Mouse (Mus musculus) duodenum, adult 2 months (tissue): Measurements from ENCODE around the gene Shisal2b. TPM values are rescaled to one million over a fixed set of nuclear protein-coding genes. Genes with fewer than 3 reads are reported as not detected.

Experiments
- polyA plus RNA-seq: library from polyadenylated mRNA; depleted of rRNA; stranded (reverse); fragments of >200 nt; gene quantifications from 2 replicates; pipeline ENCODE4 v1.2.3, GENCODE M21; 2012; ENCODE audit warnings: low replicate concordance; rRNA removed

The Shisal2b gene
- 0.48 TPM in 1 of 2 replicates, not detected in the other for polyA plus RNA-seq

GRCm38 (mm10) chr13:104863127-104863979 is at the start of gene Shisal2b:
TSS of gene Shisal2b (minus strand) at chr13:104863893.

GRCm38 (mm10) chr13:104816635-104817571 is 46.8 kb downstream of the Shisal2b start, which contains the start of gene Cwc27:
TSS of gene Cwc27 (minus strand) at chr13:104817142.

Other genes with a start within 250 kb of the Shisal2b start
- gene Srek1ip1, start 71.4 kb downstream of the Shisal2b start, polyA plus RNA-seq: 3.2 and 4.4 TPM in 2 replicates
- 0.39 and 1.1 TPM in 2 replicates for gene Cwc27, start 46.8 kb downstream of the Shisal2b start, polyA plus RNA-seq
- gene Rgs7bp, start 191.0 kb upstream of the Shisal2b start, polyA plus RNA-seq: 0.26 and 0.51 TPM in 2 replicates
- gene 4933425L06Rik, start 218.2 kb upstream of the Shisal2b start, polyA plus RNA-seq: not detected in 2 replicates